Mouse (Mus musculus) intestine, embryonic 15.5 days (tissue): Measurements from ENCODE around the gene Acr. TPM values are rescaled to one million over a fixed set of nuclear protein-coding genes. Genes with fewer than 3 reads are reported as not detected.

ENCODE experiments used
- ATAC-seq: fragments of 200-750 bp; cut with Nextera tagmentation; 2 replicates; pipeline ENCODE4 v1.8.0; 2017; ENCODE audit warnings: moderate TSS enrichment, moderate library complexity
- H3K27ac ChIP-seq: fragments of 300-500 bp; sonication (generic); 2 replicates; pipeline ENCODE4 v1.5.1; 2015; ENCODE audit warnings: mild to moderate bottlenecking, inconsistent platforms
- H3K27me3 ChIP-seq: fragments of 300-500 bp; sonication (generic); replicated peaks from 2 replicates; pipeline ENCODE4 v1.6.1; 2015; ENCODE audit warnings: inconsistent platforms
- H3K36me3 ChIP-seq: fragments of 300-500 bp; sonication (generic); 2 replicates; pipeline ENCODE4 v1.6.1; 2015; ENCODE audit warnings: inconsistent platforms
- H3K4me1 ChIP-seq: fragments of 300-500 bp; sonication (generic); replicated peaks from 2 replicates; pipeline ENCODE4 v1.6.1; 2015; ENCODE audit warnings: inconsistent platforms
- H3K4me2 ChIP-seq: fragments of 300-500 bp; sonication (generic); replicated peaks from 2 replicates; pipeline ENCODE4 v1.6.1; 2015; ENCODE audit warnings: mild to moderate bottlenecking, inconsistent platforms
- H3K4me3 ChIP-seq: fragments of 300-500 bp; sonication (generic); replicated peaks from 2 replicates; pipeline ENCODE4 v1.5.1; 2015; ENCODE audit warnings: inconsistent platforms
- H3K9ac ChIP-seq: fragments of 300-500 bp; sonication (generic); 2 replicates; pipeline ENCODE4 v1.6.1; 2015; ENCODE audit warnings: inconsistent platforms
- H3K9me3 ChIP-seq: fragments of 300-500 bp; sonication (generic); 2 replicates; pipeline ENCODE4 v1.6.1; 2016; ENCODE audit warnings: inconsistent platforms
- WGBS: fragments of 180-500 bp; shearing (Covaris S2); methylation state at CpG from one replicate; pipeline ENCODE4 v1.1.7; 2015; 5-methylcytosine and 5-hydroxymethylcytosine counted together
- polyA plus RNA-seq: library from polyadenylated mRNA; unstranded; fragments of >200 nt; fragmentation: Nextera tagmentation; extraction: Ambion mirVana; gene quantifications from 2 replicates; pipeline ENCODE4 v1.2.1, GENCODE M21; 2015

Acr gene
- polyA plus RNA-seq, 1 experiment from 2014 or later, result not detected

GRCm38 (mm10) chr15:89591723-89592455 lies 23.8 kb downstream of the Acr start, which contains the start of gene Rabl2:
Rabl2 (minus strand) TSS chr15:89591923.
- H3K4me1 ChIP-seq, result no peaks in the 10 kb centered on the region
- H3K27me3 ChIP-seq, result no peaks in the 10 kb centered on the region
- peak within 1 kb of the TSS; percentile 89 for H3K4me3 ChIP-seq
- H3K36me3 ChIP-seq, result no peaks in the 10 kb centered on the region
- peak within 1 kb of the TSS; percentile 74 for H3K9ac ChIP-seq
- H3K27ac ChIP-seq, result 0 out of 2 replicates have a peak within 1 kb of the TSS, but pooled peaks have one; percentile 22
- no peaks in the 10 kb centered on the region for H3K9me3 ChIP-seq
- peak within 1 kb of the TSS; percentile 80 for H3K4me2 ChIP-seq
- WGBS, result under 1% methylated on average over 34 of the region's 35 CpGs
- ATAC-seq, result peak; percentile 98

- Histone ChIP-seq H3K4me2 (peak overlapping the region; percentile 80; the same call in 1 of the 2 replicates), H3K9me3 (no peaks in the 10 kb centered on the region), H3K27me3 (no peaks in the 10 kb centered on the region), H3K4me3 (no peak overlapping the region), H3K4me1 (no peaks in the 10 kb centered on the region), H3K9ac (no peak overlapping the region), H3K36me3 (no peaks in the 10 kb centered on the region), H3K27ac (no peak overlapping the region)
- peak; percentile 6; the same call in 1 of the 2 replicates for ATAC-seq
- 54% methylated on average over 4 of the region's 4 CpGs for WGBS
Measured at GRCm38 (mm10) chr15:89592548-89592947, 24.4 kb downstream of the Acr start.

GRCm38 (mm10) chr15:89605822-89606570 lies 37.9 kb downstream of the Acr start:
- no peaks in the 10 kb centered on the region for H3K9me3 ChIP-seq
- ATAC-seq, result no peak
- 72% methylated on average over 12 of the region's 12 CpGs for WGBS

GRCm38 (mm10) chr15:89607480-89607879 lies 39.4 kb downstream of the Acr start:
- Histone ChIP-seq H3K4me1 (no peaks in the 10 kb centered on the region), H3K27me3 (no peaks in the 10 kb centered on the region), H3K27ac (no peak overlapping the region), H3K9ac (no peak overlapping the region), H3K4me2 (no peak overlapping the region), H3K9me3 (no peaks in the 10 kb centered on the region), H3K36me3 (no peaks in the 10 kb centered on the region), H3K4me3 (no peak overlapping the region)
- WGBS, result 79% methylated on average over 8 of the region's 8 CpGs
- no peak for ATAC-seq

More at GRCm38 (mm10) chr15:89605822-89606570, 37.9 kb downstream of the Acr start:
- H3K4me3 ChIP-seq, result no peak overlapping the region
- no peak overlapping the region for H3K27ac ChIP-seq
- no peaks in the 10 kb centered on the region for H3K36me3 ChIP-seq
- no peaks in the 10 kb centered on the region for H3K4me1 ChIP-seq
- H3K4me2 ChIP-seq, result no peak overlapping the region
- H3K9ac ChIP-seq, result no peak overlapping the region
- no peaks in the 10 kb centered on the region for H3K27me3 ChIP-seq

GRCm38 (mm10) chr15:89607888-89608287 lies 39.8 kb downstream of the Acr start:
- ATAC-seq, result no peak
- Histone ChIP-seq H3K36me3 (no peaks in the 10 kb centered on the region), H3K27ac (no peak overlapping the region), H3K4me3 (no peak overlapping the region), H3K9ac (no peak overlapping the region), H3K27me3 (no peaks in the 10 kb centered on the region), H3K9me3 (no peaks in the 10 kb centered on the region), H3K4me2 (no peak overlapping the region), H3K4me1 (no peaks in the 10 kb centered on the region)
- 85% methylated on average over 9 of the region's 9 CpGs for WGBS

- no peak overlapping the region for H3K4me3 ChIP-seq
- H3K9ac ChIP-seq, result no peak overlapping the region
- H3K4me1 ChIP-seq, result no peaks in the 10 kb centered on the region
- no peak overlapping the region for H3K4me2 ChIP-seq
- 74% methylated on average over 12 of the region's 12 CpGs for WGBS
- H3K36me3 ChIP-seq, result no peaks in the 10 kb centered on the region
- no peak overlapping the region for H3K27ac ChIP-seq
- ATAC-seq, result no peak
- no peaks in the 10 kb centered on the region for H3K27me3 ChIP-seq
- no peaks in the 10 kb centered on the region for H3K9me3 ChIP-seq
Measured at GRCm38 (mm10) chr15:89622312-89622958, 54.3 kb downstream of the Acr start.

- H3K36me3 ChIP-seq, result no peaks in the 10 kb centered on the region
- H3K4me3 ChIP-seq, result no peak overlapping the region
- 59% methylated on average over 5 of the region's 5 CpGs for WGBS
- no peak for ATAC-seq
- no peaks in the 10 kb centered on the region for H3K27me3 ChIP-seq
- no peaks in the 10 kb centered on the region for H3K9me3 ChIP-seq
- no peaks in the 10 kb centered on the region for H3K4me1 ChIP-seq
- H3K27ac ChIP-seq, result no peak overlapping the region
- no peak overlapping the region for H3K4me2 ChIP-seq
- no peak overlapping the region for H3K9ac ChIP-seq
Measured at GRCm38 (mm10) chr15:89622959-89623625, 55.0 kb downstream of the Acr start.

GRCm38 (mm10) chr15:89623626-89623959 lies 55.5 kb downstream of the Acr start:
- H3K4me2 ChIP-seq, result no peak overlapping the region
- no peaks in the 10 kb centered on the region for H3K36me3 ChIP-seq
- no peak overlapping the region for H3K4me3 ChIP-seq
- H3K9me3 ChIP-seq, result no peaks in the 10 kb centered on the region
- ATAC-seq, result peak; percentile 55; the same call in 1 of the 2 replicates
- no peak overlapping the region for H3K9ac ChIP-seq
- H3K27me3 ChIP-seq, result no peaks in the 10 kb centered on the region
- H3K4me1 ChIP-seq, result no peaks in the 10 kb centered on the region
- H3K27ac ChIP-seq, result no peak overlapping the region
- 11% methylated on average over 6 of the region's 6 CpGs for WGBS

Other genes starting within 250 kb of the Acr start
- 1.4 and 1.5 TPM in 2 replicates for gene Adm2, start 245.6 kb upstream of the Acr start, polyA plus RNA-seq
- gene Miox, start 233.9 kb upstream of the Acr start, polyA plus RNA-seq, result 0.32 and 0.36 TPM in 2 replicates
- gene Lmf2, start 212.7 kb upstream of the Acr start, polyA plus RNA-seq, result 55.2 and 58.0 TPM in 2 replicates
- gene Ncaph2, start 212.6 kb upstream of the Acr start, polyA plus RNA-seq, result 131 and 138 TPM in 2 replicates
- gene Sco2, start 194.5 kb upstream of the Acr start, polyA plus RNA-seq, result 10.4 and 12.8 TPM in 2 replicates
- 1.4 and 1.5 TPM in 2 replicates for gene Tymp, start 191.3 kb upstream of the Acr start, polyA plus RNA-seq
- 0.37 and 0.67 TPM in 2 replicates for gene Odf3b, start 189.0 kb upstream of the Acr start, polyA plus RNA-seq
- not detected in 2 replicates for gene Klhdc7b, start 183.4 kb upstream of the Acr start, polyA plus RNA-seq
- gene Syce3, start 157.8 kb upstream of the Acr start, polyA plus RNA-seq, result 0.72 TPM in 1 of 2 replicates, not detected in the other
- 0.47 and 0.69 TPM in 2 replicates for gene Cpt1b, start 142.5 kb upstream of the Acr start, polyA plus RNA-seq
- 2.5 and 2.8 TPM in 2 replicates for gene C730034F03Rik, start 138.7 kb upstream of the Acr start, polyA plus RNA-seq
- not detected in 2 replicates for gene Gm44502, start 138.6 kb upstream of the Acr start, polyA plus RNA-seq
- 52.6 and 61.8 TPM in 2 replicates for gene Chkb, start 138.4 kb upstream of the Acr start, polyA plus RNA-seq
- gene Mapk8ip2, start 114.4 kb upstream of the Acr start, polyA plus RNA-seq, result 4.1 and 4.5 TPM in 2 replicates
- gene Arsa, start 90.9 kb upstream of the Acr start, polyA plus RNA-seq, result 22.5 and 26.0 TPM in 2 replicates
- gene Shank3, start 68.7 kb upstream of the Acr start, polyA plus RNA-seq, result 1.2 and 1.3 TPM in 2 replicates
- 29.9 and 30.7 TPM in 2 replicates for gene Rabl2, start 23.6 kb downstream of the Acr start, polyA plus RNA-seq